Mouse (Mus musculus) C3H10T1/2 (cell line): ENCODE results near the gene 1700067K01Rik. TPM values are rescaled to one million over a fixed set of nuclear protein-coding genes. Genes with fewer than 3 reads are reported as not detected.

Source experiments
- polyA plus RNA-seq, 2 experiments: library from polyadenylated mRNA; unstranded; fragments of >200 nt; fragmentation: generic; extraction: Trizol; gene quantifications; one replicate each; pipeline ENCODE4 v1.2.1; 2012; ENCODE audit warnings: missing spikeins in 2 of 2

Gene 1700067K01Rik
- under 1 TPM; 0.08 to 0.60 TPM for polyA plus RNA-seq

DNA sequence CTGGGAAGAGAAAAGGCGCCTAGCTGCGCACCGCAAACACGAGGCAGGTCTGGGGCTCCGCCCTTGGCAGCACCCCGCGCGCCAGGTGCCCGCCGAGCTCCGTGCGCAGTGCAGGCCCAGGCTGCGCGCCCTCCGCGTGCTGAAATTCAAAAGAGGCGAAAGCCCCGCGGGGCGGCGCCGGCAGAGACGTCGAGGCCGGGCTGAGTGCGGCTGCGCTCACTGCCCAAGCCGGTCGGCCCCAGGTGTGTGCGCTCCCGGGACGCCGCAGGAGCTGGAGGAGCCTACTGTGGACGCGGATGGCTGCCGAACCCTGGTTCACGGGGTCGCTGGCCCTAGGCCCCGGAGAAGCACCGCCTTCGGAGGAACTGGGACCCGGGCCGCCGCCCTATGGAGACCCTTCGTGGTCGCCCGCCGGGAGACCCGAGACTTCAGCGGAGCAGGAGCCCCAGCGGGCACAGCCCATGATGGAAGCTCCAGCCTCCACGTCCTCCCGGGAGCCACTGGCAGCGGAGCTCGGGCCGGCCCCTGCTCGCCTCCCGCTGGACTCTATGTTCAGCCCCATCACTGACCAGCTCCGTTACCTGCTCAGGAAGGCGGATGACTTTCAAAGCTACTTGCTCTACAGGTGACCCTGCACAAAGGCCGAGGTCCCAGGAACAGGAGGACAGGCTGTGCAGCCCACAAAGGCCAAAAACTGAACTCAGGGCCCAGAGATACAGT is at the start of gene 1700067K01Rik:
TSS of gene 1700067K01Rik (plus strand) at position 222 of the 720 bp plus-strand sequence.

DNA sequence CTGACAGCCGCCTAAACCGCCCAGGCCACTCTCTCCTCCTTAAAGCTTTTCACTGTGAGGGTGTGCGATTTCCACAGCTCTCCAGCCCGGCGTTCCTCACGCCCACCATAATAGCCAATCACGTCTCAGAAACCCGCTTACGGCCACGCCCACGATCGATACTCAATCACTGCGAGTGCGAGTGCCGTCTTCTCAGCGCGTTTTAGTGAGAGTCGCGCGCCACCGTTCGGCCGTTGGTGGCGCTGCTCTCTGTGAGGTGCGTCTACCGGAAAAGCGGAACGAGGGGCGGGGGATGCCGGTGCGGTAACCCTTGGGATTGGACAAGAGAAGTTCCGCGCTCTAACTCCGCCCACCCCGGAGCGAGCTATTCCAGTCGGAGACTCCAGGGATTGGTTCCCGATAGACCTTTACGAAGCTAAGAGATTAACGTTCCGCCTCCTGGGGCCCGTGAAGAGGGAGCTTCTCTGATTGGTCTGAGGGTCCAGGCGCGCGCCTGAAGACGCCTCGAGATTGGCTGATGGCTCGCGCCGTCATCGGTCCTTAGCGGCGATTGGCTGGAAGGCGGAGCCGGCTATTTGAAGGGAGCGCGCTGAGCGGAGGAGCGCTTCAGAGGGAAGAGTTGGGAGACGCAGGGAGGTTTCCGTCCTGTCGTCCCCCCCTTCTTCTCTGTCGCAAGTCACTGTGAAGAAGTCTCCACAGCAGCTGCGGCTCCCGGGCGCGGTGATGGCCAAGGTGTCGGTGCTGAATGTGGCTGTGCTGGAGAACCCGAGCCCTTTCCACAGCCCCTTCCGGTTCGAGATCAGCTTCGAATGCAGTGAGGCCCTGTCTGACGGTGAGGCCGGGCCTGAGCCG is 46.0 kb upstream of the 1700067K01Rik start, which contains the start of the genes Gm10644 and Asf1b:
TSS of gene Gm10644 (minus strand) at position 100 of the 852 bp plus-strand sequence.
TSS of gene Asf1b (plus strand) at position 402 of the 852 bp plus-strand sequence.

DNA sequence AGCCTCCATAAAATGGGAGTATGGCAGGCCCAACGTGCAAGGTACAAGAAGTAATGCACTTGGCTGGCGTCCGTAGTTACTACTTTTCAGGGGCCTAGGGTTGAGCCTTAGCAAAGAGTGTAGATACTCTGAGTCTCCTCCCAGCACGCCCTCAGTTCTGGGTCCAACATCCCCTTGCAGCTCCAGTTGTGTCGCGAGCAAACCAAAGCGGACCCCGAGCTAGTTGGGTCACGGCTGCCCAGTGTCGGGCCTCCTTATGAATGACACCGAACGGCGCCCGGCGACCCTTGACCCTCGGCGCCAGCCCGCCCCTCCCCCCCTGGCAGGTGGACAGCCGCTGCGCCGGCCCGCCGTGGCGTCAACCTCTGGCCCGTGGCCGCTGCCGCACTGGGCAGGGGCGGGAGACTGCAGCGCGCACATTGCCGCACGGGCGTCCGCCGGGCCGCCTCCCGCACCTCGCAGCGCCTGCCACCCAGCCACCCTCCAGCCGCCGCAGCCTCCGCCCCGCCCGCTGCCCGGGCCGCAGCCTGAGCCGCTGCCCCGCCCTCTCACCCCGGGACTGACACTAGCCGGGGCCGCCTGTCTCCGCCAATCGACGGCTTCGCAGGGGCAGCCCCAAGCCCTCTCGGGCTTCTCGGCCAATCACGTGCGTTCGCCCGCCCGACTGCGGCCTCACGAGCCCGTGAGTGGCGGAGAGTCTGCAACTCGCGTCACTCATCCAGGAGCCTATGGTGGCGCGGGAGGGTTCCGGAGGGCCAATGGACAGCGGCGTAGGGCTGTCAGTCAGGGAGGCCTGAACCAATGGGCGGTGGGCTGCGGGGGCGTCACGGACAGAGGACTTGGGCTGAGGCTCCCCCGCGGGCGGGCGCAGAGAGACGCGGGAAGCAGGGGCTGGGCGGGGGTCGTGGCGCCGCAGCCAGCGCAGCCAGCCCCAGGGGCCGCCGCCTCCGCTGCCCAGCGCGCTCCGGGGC is 28.9 kb upstream of the 1700067K01Rik start, which contains the start of gene Prkaca:
TSS of gene Prkaca (plus strand) at position 844 of the 971 bp plus-strand sequence.

DNA sequence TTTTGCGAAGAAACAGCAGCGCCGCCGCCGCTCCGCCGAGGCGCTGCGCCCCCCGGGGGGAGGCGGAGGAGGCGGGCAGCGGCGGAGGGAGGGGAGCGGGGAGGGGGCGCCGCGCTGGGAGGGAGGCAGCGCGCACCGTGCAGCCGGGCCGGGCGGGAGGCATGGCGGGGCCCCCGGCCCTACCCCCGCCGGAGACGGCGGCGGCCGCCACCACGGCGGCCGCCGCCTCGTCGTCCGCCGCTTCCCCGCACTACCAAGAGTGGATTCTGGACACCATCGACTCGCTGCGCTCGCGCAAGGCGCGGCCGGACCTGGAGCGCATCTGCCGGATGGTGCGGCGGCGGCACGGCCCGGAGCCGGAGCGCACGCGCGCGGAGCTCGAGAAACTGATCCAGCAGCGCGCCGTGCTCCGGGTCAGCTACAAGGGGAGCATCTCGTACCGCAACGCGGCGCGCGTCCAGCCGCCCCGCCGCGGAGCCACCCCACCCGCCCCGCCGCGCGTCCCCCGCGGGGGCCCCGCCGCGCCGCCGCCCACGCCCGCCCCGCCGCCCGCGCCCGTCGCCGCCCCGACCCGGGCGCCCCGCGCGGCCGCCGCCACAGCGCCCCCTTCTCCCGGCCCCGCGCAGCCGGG is 3.7 kb upstream of the 1700067K01Rik start, which contains the start of gene Samd1:
TSS of gene Samd1 (plus strand) at position 162 of the 631 bp plus-strand sequence.

DNA sequence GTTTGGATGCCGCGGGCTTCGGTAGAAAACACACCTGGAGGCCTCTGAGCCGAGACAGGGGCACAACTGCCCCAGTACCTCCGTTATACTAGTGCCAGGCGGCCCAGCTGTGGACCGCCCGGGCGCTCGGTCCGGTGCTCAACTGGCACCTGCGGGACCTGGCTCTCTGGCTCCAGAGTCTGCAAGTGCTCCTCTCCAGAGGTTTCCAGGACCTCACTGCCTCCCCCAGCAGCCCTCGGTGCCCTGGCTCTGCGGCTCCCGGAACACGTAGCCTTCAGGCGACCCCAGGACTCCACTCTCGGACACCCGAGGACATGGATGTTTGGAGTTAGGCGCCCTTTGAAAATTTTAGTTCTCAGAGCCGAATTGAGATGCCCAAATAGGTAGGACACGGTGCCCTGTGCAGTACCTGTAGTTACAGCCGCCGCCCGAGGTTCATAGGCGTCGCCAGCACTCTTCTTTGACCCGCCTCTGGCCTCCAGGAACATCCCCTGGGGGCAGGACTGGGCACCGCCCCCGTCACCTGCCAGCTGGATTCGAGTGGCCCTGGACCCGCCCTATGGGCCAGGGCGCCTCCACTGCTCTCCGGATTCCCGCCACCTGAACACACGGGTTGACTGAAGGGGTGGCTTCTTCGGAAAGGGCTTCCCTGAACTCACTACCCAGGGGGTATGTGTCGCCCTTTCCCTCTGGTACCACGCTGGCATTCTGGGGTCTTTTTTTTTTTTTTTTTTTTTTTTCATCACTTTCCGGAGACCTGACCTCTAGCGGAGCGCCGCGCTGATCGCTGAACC is 10.6 kb downstream of the 1700067K01Rik start, which contains the start of gene 2210011C24Rik:
TSS of gene 2210011C24Rik (minus strand) at position 467 of the 794 bp plus-strand sequence.

DNA sequence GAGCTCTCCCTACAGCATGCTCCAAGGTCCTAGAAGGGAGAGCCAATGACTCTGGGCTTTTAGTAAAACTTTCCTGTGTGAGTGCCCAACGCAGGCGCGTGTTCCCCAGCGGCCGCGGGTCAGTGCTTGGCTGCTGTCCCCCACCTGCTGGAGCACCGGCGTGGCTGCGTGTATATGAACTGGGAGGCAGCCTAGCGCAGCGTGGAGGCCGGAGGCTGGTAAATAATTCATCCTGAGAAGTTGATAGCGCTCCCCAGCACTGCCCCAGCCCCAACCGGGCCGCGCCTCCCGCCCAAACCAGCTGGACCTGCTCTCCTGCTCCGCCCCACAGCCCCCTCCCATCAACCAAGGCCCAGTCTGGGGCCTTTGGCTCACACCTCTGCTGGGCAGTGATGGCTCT is 19.8 kb downstream of the 1700067K01Rik start, which contains the start of gene Palm3:
TSS of gene Palm3 (plus strand) at position 376 of the 400 bp plus-strand sequence.

DNA sequence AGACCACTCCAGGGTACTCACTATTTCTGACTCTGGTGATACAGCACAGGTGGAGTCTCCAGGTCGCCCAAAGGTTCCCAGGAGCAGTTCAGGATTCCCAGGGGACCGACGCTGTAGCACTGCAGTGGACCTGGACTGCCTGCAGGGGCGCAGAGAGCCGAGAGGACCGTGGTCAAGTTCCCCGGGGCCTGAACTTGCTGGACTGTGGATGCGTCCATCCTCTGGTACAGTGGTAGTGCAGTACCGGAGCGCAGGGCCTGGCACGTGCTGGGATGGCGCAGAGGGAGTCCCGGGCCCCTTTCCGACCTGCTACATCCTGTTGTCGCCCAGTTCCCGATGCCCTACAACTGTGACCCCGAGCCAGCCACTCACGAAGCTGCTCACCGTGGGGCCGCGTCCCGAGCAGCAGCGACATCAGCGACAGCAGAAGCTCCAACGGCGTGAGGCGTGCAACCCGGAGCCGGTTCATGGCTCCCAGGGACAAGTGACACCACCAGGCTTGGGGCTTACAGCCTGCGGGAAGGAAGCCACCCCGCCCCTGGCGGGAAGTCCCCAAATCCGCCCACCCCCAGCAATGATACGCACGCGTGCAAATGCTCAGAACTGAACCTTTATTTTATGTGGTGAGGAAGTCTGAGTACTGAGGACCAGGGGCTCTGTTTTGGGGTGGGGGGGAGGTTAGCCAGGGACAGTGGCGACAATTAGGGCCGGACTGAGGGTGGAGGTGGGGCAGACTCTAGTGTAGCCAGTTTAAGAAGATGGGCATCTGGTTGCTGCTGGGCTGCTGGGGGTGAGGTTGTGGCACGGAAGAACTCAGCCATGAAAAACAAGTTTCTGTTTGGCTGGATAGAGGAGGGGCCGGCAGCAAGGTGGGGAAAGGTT is 41.0 kb downstream of the 1700067K01Rik start, which contains the start of gene Il27ra:
TSS of gene Il27ra (minus strand) at position 524 of the 882 bp plus-strand sequence.

DNA sequence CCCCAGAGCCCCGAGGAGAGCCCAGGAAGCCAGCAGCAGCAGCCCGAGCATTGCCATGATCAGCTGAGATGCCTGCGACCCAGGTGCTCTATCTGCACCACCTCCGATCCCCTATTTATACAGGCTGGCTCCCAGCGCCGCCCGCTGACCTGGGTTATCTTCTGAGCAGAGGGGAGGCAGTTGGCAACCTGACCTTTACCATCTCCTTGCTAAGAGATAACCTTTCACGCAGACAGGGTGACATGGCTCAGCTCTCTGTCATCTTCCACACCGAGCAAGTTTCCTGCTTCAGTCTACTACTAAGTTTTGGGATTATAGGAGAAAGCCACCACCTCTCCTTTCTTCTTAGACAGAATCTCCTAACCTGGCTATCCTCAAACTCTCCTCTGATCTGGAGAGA is 43.6 kb downstream of the 1700067K01Rik start, which contains the start of gene Rln3:
TSS of gene Rln3 (minus strand) at position 101 of the 400 bp plus-strand sequence.

Other genes starting within 250 kb of the 1700067K01Rik start
- gene Adgrl1, start 101.4 kb upstream of the 1700067K01Rik start, polyA plus RNA-seq, result 10 to 100 TPM in 1 of 2 experiments, 1 to 10 TPM in 1; 2.6 to 18.1 TPM
- under 1 TPM; 0.02 to 0.17 TPM for gene Gm10644, start 46.3 kb upstream of the 1700067K01Rik start, polyA plus RNA-seq
- 10 to 100 TPM; 26.5 to 32.4 TPM for gene Asf1b, start 46.0 kb upstream of the 1700067K01Rik start, polyA plus RNA-seq
- 10 to 100 TPM; 46.8 to 89.9 TPM for gene Prkaca, start 28.5 kb upstream of the 1700067K01Rik start, polyA plus RNA-seq
- 10 to 100 TPM; 23.7 to 43.3 TPM for gene Samd1, start 3.8 kb upstream of the 1700067K01Rik start, polyA plus RNA-seq
- gene 2210011C24Rik, start 10.7 kb downstream of the 1700067K01Rik start, polyA plus RNA-seq, result 1 to 10 TPM in 1 of 2 experiments, under 1 TPM in 1; 0.66 to 3.2 TPM
- under 1 TPM; 0.08 to 0.14 TPM for gene Palm3, start 20.0 kb downstream of the 1700067K01Rik start, polyA plus RNA-seq
- gene Il27ra, start 41.1 kb downstream of the 1700067K01Rik start, polyA plus RNA-seq, result under 1 TPM in 1 of 2 experiments, not detected in 1; 0.01 TPM
- not detected for gene Rln3, start 43.5 kb downstream of the 1700067K01Rik start, polyA plus RNA-seq
- 1 to 10 TPM in 1 of 2 experiments, under 1 TPM in 1; 0.18 to 1.1 TPM for gene Gm10643, start 63.6 kb downstream of the 1700067K01Rik start, polyA plus RNA-seq
- 10 to 100 TPM in 1 of 2 experiments, 1 to 10 TPM in 1; 5.9 to 13.7 TPM for gene Rfx1, start 65.3 kb downstream of the 1700067K01Rik start, polyA plus RNA-seq
- gene Dcaf15, start 103.3 kb downstream of the 1700067K01Rik start, polyA plus RNA-seq, result 10 to 100 TPM; 25.8 to 33.2 TPM
- 10 to 100 TPM in 1 of 2 experiments, 1 to 10 TPM in 1; 5.4 to 12.8 TPM for gene Podnl1, start 124.5 kb downstream of the 1700067K01Rik start, polyA plus RNA-seq
- gene Cc2d1a, start 146.4 kb downstream of the 1700067K01Rik start, polyA plus RNA-seq, result 10 to 100 TPM; 37.0 to 44.8 TPM
- gene 4930432K21Rik, start 146.5 kb downstream of the 1700067K01Rik start, polyA plus RNA-seq, result 1 to 10 TPM in 1 of 2 experiments, under 1 TPM in 1; 0.60 to 1.3 TPM
- gene Nanos3, start 183.7 kb downstream of the 1700067K01Rik start, polyA plus RNA-seq, result 1 to 10 TPM; 1.2 to 2.4 TPM
- 1 to 10 TPM; 3.2 to 8.1 TPM for gene Zswim4, start 235.6 kb downstream of the 1700067K01Rik start, polyA plus RNA-seq
- 100 to 1,000 TPM; 269 to 302 TPM for gene D8Ertd738e, start 248.2 kb downstream of the 1700067K01Rik start, polyA plus RNA-seq